Mouse (Mus musculus) gastrocnemius, adult 18-20 months (tissue): ENCODE results near the gene Dcun1d4. TPM values are rescaled to one million over a fixed set of nuclear protein-coding genes. Genes with fewer than 3 reads are reported as not detected.
A peak's percentile ranks its signal among the peaks of the same experiment; 100 is the strongest.
"Not testable (repeated sequence)": the region's sequence is repeated elsewhere in the genome, so short reads cannot be mapped to it uniquely, and the experiment has no call there.

Experiments used
- DNase-seq: peaks from one replicate; pipeline ENCODE4 v3.0.0; 2021; ENCODE audit warnings: low spot score
- total RNA-seq, 2 experiments: library from RNA; stranded (reverse); gene quantifications; 2 replicates each; pipeline ENCODE4 v1.2.3; 2021

Dcun1d4 gene
- total RNA-seq, 2 experiments from 2014 or later: 10.8 to 11.1 TPM

- DNase-seq: no peak
Observed at GRCm38 (mm10) chr5:73544111-73544753, 63.4 kb downstream of the Dcun1d4 start.

GRCm38 (mm10) chr5:73545641-73546040 is 64.8 kb downstream of the Dcun1d4 start:
- no peak for DNase-seq

GRCm38 (mm10) chr5:73547252-73547651 is 66.5 kb downstream of the Dcun1d4 start:
- DNase-seq: no peak

DNA sequence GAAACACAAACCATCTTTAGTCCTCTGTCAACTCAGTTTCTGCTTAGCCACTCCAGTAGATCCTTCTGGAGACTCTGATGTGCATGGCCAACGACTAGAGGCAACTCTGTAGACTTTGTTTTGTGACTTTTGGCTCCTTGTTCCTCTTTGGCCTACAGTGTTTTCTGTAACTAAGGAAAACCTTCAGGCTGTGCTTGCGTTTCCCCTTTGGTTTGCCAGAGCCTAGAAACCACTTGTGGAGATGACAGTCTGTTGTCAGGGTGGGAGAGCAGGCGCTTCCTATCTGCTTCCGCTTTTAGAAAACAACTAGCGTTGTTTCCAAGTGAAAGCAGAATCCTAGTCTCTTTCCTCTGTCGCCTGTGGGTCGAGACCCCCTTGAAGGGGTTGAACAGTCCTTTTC is 67.4 kb downstream of the Dcun1d4 start:
- no peak for DNase-seq

- DNase-seq: no peak
Observed at GRCm38 (mm10) chr5:73548838-73549237, 68.0 kb downstream of the Dcun1d4 start.

DNA sequence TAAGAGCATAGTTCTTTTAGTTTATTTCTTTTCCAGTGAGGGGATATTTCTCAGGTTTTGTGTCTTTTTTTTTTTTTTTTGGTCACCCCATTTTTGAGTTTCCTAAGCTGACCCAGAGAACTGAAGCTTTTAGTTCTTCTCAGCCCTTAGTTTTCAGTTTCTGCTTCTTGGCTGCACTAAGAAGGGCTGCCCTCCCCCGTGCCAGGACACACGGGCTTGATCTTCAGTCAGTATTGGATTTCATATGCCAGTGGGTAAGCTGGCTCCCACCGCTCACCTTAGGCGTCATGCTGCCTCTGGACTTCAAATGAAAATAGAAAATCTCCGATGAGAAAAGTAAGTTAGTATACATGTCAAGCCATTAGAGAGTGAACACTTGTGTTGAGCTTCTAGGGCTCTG is 71.0 kb downstream of the Dcun1d4 start:
- DNase-seq: no peak

GRCm38 (mm10) chr5:73553903-73554302 is 73.1 kb downstream of the Dcun1d4 start:
- no peak for DNase-seq

DNA sequence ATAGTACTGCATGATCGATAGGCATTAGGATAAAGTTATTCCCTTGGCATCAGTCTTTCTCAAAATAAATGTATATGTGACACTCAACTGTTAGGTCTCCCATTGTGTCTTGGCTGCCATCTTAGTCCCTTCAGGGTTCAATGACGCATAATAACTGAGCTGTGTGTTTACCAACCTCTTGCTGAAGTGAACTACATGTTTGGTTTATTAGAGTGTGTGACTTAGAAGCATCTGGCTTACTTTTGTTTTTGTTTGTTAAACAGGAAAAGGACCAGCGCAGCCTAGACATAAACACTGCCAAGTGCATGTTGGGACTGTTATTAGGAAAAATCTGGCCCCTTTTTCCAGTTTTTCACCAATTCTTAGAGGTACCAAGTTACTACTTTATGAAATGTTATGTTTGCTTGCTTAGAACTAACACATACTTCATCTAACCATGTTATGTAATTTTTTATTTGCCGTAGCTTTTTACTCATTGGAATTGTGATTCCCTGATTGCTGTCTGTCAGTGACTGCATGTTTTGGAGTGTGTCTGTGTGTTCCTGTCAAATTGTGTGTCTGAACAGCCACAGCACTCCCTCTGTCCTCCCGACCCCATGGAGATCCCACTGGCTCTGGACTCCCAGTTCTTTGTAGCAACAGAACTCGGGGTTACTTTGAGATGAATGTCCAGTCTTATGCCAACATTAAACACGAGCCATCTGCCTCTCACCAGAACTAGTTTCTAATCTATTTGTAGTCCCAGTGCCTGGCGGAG is 74.5 kb downstream of the Dcun1d4 start:
- DNase-seq: no peak

DNA sequence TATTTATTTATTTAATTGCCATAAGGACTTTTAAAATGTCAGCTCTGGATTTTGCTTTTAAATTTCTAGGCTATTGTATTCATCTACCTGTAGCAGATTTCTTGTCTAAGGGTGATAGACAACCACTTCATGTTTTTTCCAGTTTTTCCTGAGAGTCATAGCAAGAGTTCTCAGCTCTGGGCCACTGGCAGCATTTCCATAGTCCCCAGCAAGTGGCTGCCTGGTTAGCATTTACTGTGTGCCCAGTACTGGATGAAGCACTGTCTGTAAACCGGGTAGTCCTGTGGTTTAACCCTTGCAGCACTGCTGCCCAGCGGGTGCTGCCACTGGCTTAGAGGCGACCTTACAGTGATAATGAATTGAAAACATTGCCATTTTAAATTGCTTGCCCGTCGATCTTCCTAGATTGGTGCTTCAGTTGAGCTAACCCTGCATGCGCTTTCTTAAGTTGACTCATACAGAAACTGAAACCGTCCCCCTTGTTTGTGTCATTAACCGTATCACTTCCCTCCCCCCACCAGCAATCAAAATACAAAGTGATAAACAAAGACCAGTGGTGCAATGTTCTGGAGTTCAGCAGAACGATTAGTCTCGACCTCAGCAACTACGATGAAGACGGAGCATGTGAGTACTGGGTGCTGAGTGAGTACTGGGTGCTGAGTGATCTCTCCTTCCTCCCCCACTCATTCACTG is 76.1 kb downstream of the Dcun1d4 start:
- DNase-seq: no peak

DNA sequence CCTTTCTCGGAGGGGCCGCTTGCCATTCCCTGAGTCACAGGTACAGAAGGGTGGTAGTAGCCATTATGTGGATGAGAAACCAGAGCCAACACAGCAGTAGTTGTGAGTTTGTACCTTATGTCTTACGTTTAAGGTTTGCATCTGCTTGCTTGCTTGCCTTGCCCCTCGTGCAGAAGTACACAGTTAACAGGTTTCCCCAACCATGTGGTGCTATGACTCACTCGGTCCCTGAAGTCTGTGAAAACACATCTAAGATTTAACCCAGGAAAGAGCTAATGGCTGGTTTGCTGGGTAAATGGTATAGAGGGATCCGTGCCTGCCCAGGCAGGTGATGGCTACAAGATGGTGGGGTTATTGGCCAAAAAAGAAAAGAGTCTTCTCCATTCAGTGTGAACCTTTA is 78.0 kb downstream of the Dcun1d4 start:
- no peak for DNase-seq

DNA sequence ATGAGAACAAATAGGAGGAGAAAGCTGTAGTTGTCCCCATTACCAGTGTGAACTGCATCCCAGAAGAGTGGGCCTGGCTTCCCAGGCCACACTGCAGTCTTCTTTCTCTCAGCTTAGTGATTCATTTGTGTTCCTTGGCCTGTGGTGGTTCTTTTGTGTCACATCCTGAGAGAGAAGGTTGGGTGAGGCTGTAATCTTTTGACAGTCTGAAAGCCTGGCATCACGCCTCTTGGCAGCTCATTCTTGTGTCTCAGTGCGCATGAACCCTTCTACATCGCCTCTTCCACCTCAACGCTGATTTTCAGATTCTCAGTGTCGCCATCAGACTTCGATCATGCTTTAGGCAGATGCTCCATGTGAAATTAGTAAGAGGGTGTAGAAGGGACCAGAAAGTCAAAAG is 83.2 kb downstream of the Dcun1d4 start:
- DNase-seq: no peak

DNA sequence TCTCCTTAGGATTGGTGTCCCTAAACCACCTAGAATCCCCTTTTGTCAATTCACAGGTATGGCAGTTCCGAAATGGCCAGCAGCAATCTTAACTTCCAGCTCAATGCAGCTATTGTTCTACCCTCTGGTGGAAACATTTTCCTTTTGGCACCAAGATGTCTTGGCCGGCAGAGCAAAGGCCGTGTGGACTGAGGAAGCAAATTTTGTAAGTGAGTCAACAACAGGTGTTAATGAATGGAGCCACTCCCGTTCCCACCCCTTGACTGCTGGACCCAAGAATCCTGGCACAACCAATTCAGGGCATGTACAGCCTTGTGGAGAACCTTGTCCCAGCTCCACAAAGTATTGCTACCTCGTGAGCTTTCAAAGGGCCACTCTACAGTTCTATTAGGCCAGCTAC is 85.3 kb downstream of the Dcun1d4 start:
- DNase-seq: no peak

- DNase-seq: peak; percentile 24
Observed at GRCm38 (mm10) chr5:73566892-73567291, 86.1 kb downstream of the Dcun1d4 start.

GRCm38 (mm10) chr5:73569181-73569580 is 88.4 kb downstream of the Dcun1d4 start:
- no peak for DNase-seq

DNA sequence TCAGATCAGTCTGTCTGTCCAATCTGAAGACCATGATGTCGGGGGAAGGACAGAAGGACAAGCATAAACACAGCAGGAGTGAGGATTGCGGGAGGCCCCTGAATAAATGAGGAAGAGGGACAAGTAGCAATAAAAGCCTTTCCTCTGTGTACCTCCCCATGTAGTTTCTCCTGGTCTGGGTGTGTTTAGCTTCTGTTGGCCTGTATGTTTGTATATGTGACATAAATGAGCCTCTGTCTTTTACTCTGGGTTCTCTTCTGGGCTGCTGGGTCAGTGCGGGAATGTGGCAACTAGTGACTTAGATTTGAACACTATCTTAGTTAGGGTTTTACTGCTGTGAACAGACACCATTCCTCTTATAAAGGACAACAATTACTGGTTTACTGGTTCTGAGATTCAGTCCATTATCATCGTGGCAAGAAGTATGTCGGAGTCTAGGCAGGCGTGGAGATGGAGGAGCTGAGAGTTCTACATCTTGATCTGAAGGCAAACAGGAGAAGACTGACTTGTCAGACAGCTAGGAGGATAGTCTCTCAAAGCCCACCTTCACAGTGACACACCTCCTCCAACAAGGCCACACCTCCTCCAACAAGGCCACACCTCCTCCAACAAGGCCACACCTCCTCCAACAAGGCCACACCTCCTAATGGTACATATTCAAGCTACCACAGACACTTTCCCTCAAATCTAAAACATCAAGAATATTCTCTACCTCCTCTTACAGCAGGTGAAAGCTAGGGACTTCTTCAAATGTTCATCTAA is 90.8 kb downstream of the Dcun1d4 start:
- DNase-seq: no peak

- no peak for DNase-seq
Observed at GRCm38 (mm10) chr5:73572846-73573245, 92.0 kb downstream of the Dcun1d4 start.

- peak; percentile 76 for DNase-seq
Observed at GRCm38 (mm10) chr5:73573789-73574188, 93.0 kb downstream of the Dcun1d4 start.

- peak; percentile 63 for DNase-seq
Observed at GRCm38 (mm10) chr5:73574616-73575015, 93.8 kb downstream of the Dcun1d4 start.

DNA sequence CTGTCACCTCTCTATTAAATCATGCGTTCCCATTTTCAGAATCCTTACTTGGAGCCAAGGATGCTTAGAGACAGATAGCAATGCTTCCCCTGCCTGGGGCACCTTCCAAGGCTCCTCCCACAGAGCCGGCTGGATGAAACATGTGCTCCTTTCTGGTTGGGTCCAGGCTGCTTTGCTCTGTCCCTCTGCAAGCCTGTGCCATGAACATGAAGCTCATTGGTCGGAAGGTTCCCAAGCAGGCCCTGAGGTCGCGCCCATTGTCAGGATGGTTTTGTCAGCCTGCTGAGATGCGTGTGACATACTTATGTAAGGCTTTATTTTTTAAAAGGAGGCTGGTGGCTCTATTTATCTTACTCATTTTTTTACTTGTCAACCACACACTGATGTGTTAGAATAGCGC is 95.9 kb downstream of the Dcun1d4 start:
- no peak for DNase-seq

DNA sequence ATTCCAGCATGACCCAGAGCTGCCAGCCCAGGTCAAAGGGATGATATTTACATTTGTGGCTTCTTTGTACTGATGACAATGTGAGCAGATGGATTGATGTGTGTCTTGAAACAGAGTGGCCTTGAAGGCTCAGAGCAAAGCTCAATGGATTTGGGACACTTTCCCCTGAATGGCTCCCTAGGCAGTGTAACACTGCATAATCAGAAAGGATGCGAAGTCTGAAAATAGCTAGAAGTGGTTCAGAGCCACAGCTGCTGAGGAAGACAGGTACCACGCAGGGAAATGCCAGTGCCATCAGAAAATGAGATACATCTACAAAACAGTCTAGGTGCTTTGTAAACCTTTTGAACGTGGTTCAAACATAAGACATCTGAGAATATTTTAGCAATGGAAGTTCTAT is 97.3 kb downstream of the Dcun1d4 start:
- no peak for DNase-seq

GRCm38 (mm10) chr5:73584011-73584410 is 103.2 kb downstream of the Dcun1d4 start:
- DNase-seq: not testable (repeated sequence)
